Mouse (Mus musculus) E14TG2a.4 (cell line): ENCODE data around the gene Asxl1.
"Not testable (repeated sequence)": the region's sequence is repeated elsewhere in the genome, so short reads cannot be mapped to it uniquely, and the experiment has no call there.

Source experiments
- H3K27me3 ChIP-seq: 2 replicates; pipeline ENCODE4 v1.6.1; 2014; ENCODE audit warnings: low read length, control low read depth; ENCODE audit not compliant: insufficient read depth
- H3K36me3 ChIP-seq: 2 replicates; pipeline ENCODE4 v1.6.1; 2014; ENCODE audit warnings: low read length, control low read depth; ENCODE audit not compliant: insufficient read depth
- H3K4me1 ChIP-seq: replicated peaks from 2 replicates; pipeline ENCODE4 v1.6.1; 2014; ENCODE audit warnings: low read depth, low read length, control low read depth
- H3K4me3 ChIP-seq: replicated peaks from 2 replicates; pipeline ENCODE4 v1.5.1; 2014; ENCODE audit warnings: mild to moderate bottlenecking, low read length
- H3K9me3 ChIP-seq: 2 replicates; pipeline ENCODE4 v1.6.1; 2014; ENCODE audit warnings: low read length, control low read depth
- CTCF ChIP-seq: conservative IDR thresholded peaks from 2 replicates; pipeline ENCODE4 v1.5.1; 2014; ENCODE audit warnings: low read length
- NANOG ChIP-seq: IDR thresholded peaks from 2 replicates; pipeline ENCODE4 v1.6.1; 2014; ENCODE audit warnings: borderline replicate concordance, low read length, mixed read lengths
- POU5F1 ChIP-seq: IDR thresholded peaks from 2 replicates; pipeline ENCODE4 v1.6.1; 2014; ENCODE audit warnings: low read length, borderline replicate concordance

Gene Asxl1

DNA sequence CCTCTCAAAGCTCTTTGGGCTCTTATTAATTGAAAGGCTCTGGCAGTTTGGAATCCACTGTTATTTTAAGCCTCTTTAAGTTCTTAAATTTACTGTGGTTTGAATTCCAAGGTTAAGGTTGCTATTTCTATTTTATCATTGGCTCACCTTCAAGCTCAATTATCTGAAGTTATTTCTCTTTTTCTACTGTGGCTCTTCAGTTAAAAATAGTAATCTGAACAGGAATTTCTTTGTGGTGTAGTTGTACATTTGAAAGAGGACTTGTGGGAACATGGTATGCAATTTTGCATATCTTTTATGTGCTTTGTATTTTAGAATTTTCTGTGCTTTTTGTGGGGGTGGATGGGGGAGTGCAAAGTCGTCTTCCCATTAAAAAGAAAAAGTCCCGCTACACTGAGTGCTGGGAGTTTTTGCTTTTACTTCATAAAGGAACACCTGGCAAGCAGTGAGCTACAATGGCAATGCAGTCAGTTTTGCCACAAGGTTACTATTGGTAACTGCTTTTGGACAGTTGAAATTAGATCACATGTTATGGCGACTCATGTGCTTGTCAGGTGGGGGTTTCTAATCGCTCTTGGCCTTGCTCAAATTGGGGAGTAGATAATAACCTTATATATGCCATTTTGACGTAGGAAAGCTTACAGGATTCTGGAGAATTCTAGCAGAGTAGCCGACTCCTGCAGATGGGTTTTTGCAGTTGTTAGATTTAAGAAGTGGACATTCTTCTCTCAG is 2.6 kb downstream of the Asxl1 start:
- no peaks in the 10 kb centered on the region for H3K27me3 ChIP-seq
- H3K9me3 ChIP-seq, result no peaks in the 10 kb centered on the region
- peaks cover 63% of the 10 kb centered on the region for H3K36me3 ChIP-seq
- peak overlapping the region; percentile 91 for H3K4me3 ChIP-seq
- TF ChIP-seq CTCF, result no peak
- TF ChIP-seq POU5F1, result no peak
- TF ChIP-seq NANOG, result no peak
- peaks cover 73% of the 10 kb centered on the region for H3K4me1 ChIP-seq

DNA sequence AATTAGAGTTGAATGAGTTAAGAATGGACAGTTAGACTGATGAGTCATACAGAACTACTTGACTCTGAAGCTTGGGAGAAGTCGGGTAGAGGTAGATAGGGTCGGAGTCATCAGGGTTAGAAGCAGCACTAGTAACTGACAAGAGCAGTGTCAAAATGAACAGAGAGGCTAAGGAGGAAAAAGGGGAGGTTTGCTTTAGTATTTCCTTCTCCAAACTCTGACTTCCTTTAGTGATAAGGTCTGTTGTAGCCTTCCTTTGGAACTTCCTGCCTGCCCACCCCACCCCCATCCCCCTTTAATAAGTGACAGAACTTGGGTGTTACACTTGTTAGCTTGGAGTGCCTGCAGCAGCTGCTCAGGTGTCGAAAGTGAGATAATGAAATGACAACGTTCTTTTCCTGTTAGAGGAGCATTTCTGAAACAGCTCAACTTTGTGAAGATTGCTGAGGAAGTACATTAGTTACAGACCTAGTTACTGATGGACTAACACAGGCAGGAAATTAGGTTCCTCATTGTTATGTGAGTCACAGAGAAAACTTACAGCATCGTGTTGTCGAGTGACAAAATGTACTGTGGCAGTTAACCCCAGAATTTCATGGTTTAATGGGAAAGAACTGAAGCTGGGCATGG is 5.0 kb downstream of the Asxl1 start:
- Histone ChIP-seq H3K27me3 (no peaks in the 10 kb centered on the region), H3K36me3 (peaks cover 79% of the 10 kb centered on the region)

DNA sequence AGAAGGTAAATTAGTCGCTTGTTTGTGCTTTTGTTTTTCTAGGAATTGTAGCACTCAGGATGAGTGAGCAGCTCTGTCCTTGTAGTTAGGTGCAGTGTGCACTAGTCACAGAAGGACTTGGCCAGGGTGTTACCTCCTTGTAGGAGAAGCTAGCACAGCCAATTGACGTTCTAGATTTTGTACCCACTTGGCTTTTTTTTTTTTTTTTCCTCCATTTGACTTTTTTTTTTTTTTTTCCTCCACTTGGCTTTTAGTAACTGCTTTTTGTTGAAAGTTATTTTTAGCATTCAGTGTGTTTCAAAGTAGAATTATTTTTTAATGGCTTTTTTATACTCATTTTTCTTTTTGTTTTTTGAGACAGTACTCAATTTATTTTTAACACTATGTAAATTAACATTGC is 9.0 kb downstream of the Asxl1 start:
- no peaks in the 10 kb centered on the region for H3K27me3 ChIP-seq
- H3K36me3 ChIP-seq, result peaks cover 96% of the 10 kb centered on the region
- H3K4me3 ChIP-seq, result no peak overlapping the region
- TF ChIP-seq NANOG, result no peak
- TF ChIP-seq CTCF, result no peak
- no peak for TF ChIP-seq POU5F1
- peaks cover 59% of the 10 kb centered on the region for H3K4me1 ChIP-seq
- H3K9me3 ChIP-seq, result no peaks in the 10 kb centered on the region

More for the DNA sequence above, 5.0 kb downstream of the Asxl1 start:
- no peak for TF ChIP-seq CTCF
- no peak for TF ChIP-seq POU5F1
- TF ChIP-seq NANOG, result no peak
- 0 out of 2 replicates have a peak overlapping the region, but pooled peaks have one; percentile 45 for H3K4me3 ChIP-seq
- no peaks in the 10 kb centered on the region for H3K9me3 ChIP-seq
- peaks cover 72% of the 10 kb centered on the region for H3K4me1 ChIP-seq

DNA sequence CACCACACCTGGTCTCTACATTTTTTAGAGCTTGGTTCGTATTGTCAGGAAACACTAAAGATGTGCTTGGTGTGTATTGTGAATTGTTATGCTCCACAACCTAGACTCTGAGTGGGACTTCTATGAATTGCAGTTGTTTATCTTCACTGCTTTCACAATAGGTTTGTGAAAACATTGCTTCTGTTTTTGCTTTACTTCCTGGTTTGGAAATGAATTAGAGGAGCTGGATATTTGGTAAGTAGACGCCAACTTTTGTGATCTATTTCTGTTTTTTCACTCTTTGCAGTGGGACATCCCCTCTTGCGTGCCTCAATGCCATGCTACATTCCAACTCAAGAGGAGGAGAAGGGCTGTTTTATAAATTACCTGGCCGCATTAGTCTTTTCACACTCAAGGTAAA is 11.2 kb downstream of the Asxl1 start:
- no peaks in the 10 kb centered on the region for H3K9me3 ChIP-seq
- H3K27me3 ChIP-seq, result no peaks in the 10 kb centered on the region
- peaks cover 53% of the 10 kb centered on the region for H3K4me1 ChIP-seq
- H3K36me3 ChIP-seq, result peaks cover 94% of the 10 kb centered on the region
- no peak overlapping the region for H3K4me3 ChIP-seq
- TF ChIP-seq POU5F1 (no peak), NANOG (no peak), CTCF (no peak)

DNA sequence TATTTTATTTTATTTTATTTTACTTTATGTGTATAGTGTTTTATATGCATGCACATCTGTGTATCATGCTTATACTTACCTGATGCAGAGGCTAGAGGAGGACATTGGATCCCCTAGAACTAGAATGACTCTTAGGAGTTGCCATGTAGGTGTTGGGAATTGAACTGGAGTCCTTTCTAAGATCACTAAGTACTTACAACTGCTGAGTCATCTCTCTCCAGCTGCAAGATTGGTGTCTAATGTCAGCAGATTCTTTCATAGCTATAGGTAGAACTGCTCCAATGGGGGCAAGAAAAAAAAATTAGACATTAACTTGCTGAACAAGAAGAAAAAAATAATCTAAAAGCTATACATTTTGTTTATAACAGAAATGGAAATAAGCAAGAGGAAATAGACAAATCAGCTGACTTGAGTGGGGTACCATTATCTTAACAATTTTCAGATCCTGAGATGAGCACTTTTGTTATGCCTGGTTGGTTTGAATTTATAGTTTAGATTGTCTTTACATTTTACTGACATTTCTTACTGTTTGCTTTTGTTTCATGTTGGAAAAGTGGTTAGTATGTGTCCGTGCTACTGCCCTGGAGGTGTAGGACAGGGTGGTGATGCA is 15.6 kb downstream of the Asxl1 start:
- peaks cover 88% of the 10 kb centered on the region for H3K36me3 ChIP-seq
- no peak overlapping the region for H3K4me3 ChIP-seq
- no peaks in the 10 kb centered on the region for H3K9me3 ChIP-seq
- H3K27me3 ChIP-seq, result no peaks in the 10 kb centered on the region
- H3K4me1 ChIP-seq, result peaks cover 51% of the 10 kb centered on the region
- TF ChIP-seq CTCF (no peak), NANOG (no peak), POU5F1 (no peak)

DNA sequence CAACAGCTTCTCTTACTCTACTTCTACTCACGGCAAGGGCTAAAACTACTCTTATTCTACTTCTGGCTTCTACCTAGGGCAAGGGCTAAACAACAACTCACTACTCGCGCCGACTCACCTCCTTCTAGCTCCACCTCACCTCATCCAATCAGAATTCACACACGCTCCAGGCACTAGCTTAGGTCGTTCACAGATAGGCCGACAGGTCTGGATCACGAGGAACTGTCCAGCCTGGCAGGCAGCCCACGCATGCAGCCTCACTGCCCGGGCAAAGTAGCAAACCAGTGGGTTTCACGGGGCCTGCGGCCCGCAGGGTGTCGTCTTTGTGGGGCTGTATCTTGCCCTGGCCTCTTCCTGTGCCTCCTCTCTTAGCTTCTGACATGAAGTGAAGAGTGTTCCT is 18.9 kb downstream of the Asxl1 start:
- not testable (repeated sequence) for H3K4me3 ChIP-seq, H3K27me3 ChIP-seq, H3K9me3 ChIP-seq
- H3K36me3 ChIP-seq, result peaks cover 89% of the 10 kb centered on the region
- peaks cover 48% of the 10 kb centered on the region for H3K4me1 ChIP-seq

DNA sequence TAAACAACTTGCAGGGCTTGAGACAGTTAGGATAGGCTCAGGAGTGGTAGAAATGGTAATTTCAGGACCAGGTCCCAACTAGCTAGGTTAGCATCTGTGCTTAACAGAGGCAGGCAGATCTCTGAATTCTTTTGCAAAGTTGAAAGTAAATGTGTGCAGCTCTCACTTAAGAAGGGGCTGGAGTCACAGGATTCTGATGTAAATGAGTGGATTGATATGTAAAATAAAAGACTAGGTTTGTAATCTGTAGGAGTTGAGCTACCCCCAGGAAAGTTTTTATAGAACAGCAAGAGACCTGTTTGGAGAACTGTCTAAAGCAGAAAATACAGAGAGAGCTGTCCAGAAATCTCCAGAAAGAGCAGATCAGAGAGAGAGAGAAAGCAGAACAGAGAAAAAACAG is 25.2 kb downstream of the Asxl1 start:
- peak; percentile 88 for TF ChIP-seq NANOG
- TF ChIP-seq POU5F1, result peak; percentile 60; the same call in 1 of the 2 replicates
- TF ChIP-seq CTCF, result no peak
- Histone ChIP-seq H3K27me3 (no peaks in the 10 kb centered on the region), H3K4me3 (no peak overlapping the region; the same call in 1 of the 2 replicates), H3K36me3 (peaks cover 83% of the 10 kb centered on the region), H3K4me1 (peaks cover 59% of the 10 kb centered on the region), H3K9me3 (no peaks in the 10 kb centered on the region)

DNA sequence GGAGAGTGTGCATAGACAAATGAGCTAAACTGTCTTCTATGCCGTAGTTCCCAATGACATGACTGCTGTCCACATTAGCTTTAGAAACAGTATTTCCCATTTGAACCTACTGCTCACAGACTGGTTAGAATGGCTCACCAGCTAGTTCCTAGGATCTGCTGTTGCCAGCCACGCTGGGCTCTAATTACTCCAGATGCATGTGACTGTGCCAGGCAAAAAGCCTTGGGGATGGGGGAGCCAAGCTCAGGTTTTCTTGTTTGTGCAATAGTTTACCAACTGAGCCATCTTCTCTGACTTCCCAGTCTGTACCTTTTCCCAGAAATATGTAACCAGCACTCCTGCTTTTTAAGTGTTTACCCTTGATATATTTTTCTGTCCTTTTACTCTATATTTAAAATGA is 29.8 kb downstream of the Asxl1 start:
- TF ChIP-seq NANOG (no peak), POU5F1 (no peak)
- H3K4me3 ChIP-seq, result no peak overlapping the region
- H3K9me3 ChIP-seq, result no peaks in the 10 kb centered on the region
- H3K4me1 ChIP-seq, result peaks cover 73% of the 10 kb centered on the region
- H3K27me3 ChIP-seq, result no peaks in the 10 kb centered on the region
- H3K36me3 ChIP-seq, result peaks cover 85% of the 10 kb centered on the region

DNA sequence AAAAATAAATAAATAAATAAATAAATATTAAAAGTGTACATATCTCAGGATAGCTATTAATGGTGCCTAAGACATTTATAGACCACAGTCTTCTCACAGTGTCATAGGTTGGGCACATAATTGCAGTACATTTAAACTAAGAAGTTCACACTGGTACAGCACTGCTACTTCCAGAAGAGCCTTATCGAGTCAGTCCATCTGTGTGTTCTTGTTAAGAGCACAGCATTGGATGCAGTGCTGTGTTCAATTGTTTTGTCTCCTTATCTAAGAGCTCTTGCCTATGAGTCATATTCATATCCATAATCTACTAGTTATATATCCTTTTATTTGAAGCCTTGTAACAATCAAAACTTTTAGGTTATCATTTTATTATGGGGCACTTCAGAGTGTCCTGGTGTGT is 34.9 kb downstream of the Asxl1 start:
- Histone ChIP-seq H3K9me3 (no peaks in the 10 kb centered on the region), H3K36me3 (peaks cover 95% of the 10 kb centered on the region), H3K4me1 (peaks cover 46% of the 10 kb centered on the region), H3K27me3 (no peaks in the 10 kb centered on the region), H3K4me3 (no peak overlapping the region)
- TF ChIP-seq CTCF, result no peak
- TF ChIP-seq NANOG, result no peak
- no peak for TF ChIP-seq POU5F1
